Mouse (Mus musculus): ENCODE results near the gene Patl2.
"Not testable (repeated sequence)": the region's sequence is repeated elsewhere in the genome, so short reads cannot be mapped to it uniquely, and the experiment has no call there.

The Patl2 gene

DNA sequence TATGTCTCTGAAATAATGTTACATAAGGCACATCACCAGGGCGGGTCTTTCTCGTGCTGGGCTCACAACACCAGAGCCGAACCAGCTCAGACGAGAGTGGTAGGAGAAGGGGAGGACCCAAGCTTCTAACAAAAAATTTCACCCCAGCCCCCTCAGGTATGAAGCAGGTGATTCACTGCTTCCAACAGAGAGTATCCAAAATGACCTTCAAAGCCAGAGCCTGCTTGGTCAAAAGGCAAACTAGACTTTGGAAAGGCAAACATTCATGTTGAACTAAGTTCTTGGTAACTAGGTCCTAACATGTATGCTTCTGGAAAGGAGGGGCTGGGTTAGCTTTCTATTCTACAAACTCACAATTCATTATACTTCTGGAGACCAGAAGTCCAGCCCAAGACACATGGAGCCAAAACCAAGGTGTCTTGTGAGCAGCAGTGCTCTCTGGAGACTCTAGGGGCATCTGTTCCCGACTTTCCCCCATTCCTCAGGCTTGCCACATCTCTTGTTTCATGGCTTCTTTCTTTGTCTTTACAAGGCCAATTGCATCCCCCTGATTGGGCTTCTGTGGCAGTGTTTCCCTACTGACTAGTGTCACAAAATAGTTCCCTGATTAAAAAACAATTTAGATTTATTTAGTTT is 44.5 kb downstream of the Patl2 start:
- DNase-seq (ENCODE audit: low spot score) = no peak

DNA sequence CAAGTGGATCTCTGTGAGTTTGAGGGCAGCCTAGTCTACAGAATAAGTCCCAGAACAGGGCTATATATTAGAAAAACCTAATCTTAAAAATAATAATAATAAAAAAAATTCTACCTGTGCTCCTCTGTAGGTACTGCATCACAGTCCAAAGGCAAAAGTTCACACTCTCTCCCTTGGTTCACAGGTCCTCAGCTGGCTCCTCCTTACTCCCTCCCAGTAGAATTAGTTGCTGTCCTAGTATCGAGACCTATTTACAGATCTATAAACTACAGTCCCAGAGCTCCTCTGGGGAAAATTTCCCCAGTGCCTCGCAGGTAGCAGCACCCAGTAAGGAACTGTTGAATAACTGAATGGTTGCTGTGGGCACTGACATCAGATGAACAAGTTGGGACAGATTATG is 45.2 kb downstream of the Patl2 start:
- DNase-seq (ENCODE audit: low spot score) = no peak

DNA sequence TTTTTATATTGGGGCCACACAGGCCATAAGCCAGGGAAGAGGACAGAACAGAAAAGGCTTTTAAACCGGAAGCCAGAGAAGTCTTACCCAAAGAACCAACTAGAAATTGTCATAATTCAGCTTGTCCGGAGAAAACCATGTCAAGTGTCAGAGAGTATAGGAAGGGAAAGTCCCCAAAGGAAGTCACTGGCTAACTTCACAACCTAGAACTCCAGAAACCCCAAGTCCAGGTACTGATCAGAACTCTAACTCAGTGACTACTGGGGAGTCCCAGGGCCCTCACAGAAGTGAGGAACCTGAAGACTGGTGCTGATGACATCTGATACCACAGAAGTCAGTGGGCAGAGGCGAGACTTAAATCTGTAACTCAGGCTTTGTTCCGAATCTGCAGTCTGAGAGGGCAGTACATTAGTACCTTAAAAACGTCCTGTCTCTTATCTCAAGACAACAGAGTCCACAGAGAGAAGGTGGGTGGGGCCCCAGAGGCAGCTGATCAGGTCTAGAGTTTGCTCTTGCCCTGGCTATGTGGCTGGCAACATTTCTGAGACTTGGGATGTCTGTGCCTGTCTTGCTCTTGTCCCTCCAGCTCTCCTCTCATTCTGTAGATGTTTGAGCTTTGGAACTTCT is 48.0 kb downstream of the Patl2 start:
- DNase-seq (ENCODE audit: low spot score) = no peak

DNA sequence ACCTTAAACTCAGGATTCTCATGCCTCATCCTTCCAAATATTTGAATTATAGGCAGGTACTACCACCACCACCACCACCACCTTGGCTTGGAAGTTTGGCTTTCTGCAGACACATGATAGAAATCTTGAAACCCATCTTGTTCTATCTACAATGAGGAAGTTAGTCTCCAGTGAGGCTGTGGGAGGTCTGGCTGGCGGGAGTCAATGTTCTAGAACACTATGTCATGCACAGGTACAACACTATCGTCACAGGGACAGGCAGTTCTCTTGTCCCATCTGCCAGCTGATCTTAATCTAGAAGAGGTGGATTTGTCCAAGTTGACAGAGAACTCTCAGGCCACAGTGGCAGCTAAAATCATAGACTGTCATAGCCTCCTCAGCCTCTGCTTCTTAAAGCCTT is 53.4 kb downstream of the Patl2 start:
- no peak for DNase-seq (ENCODE audit: low spot score)

DNA sequence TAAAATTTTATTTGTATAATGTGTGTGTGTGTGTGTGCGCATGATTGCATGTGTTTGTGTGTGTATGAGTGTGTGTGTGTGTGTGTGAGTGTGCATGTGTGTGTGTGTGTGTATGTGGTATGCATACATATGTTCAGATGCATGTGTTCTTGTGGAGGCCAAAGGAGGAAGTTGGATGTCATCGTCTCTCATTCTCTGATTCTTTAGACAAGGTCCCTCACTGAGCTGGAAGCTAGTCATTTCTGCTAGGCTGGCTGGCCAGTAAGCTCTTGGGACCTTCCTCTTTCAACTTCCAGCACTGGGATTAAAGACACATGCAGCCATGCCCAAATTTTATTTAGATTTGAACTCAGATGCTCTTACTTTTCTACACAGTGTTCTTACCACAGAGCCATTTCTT is 53.9 kb downstream of the Patl2 start:
- no peak for DNase-seq (ENCODE audit: low spot score)

DNA sequence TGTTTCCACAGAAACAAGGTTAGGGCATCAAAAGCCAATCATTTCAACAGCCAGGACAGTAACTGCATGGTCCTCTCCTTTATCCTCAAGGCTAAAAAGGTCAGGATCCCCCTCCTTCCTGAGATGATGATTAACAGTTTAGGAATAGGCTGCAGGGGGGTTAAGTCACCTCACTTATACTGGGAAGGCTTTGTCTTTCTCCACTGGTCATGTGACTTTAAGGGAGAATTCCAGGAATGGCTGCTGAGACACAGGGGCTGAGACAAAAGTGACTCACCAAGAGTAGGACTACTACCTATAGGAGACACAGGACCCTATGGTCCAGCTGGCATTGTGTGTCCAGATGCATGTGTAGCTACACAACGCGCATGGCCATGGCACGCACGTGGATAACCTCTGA is 58.4 kb downstream of the Patl2 start:
- no peak for DNase-seq (ENCODE audit: low spot score)

DNA sequence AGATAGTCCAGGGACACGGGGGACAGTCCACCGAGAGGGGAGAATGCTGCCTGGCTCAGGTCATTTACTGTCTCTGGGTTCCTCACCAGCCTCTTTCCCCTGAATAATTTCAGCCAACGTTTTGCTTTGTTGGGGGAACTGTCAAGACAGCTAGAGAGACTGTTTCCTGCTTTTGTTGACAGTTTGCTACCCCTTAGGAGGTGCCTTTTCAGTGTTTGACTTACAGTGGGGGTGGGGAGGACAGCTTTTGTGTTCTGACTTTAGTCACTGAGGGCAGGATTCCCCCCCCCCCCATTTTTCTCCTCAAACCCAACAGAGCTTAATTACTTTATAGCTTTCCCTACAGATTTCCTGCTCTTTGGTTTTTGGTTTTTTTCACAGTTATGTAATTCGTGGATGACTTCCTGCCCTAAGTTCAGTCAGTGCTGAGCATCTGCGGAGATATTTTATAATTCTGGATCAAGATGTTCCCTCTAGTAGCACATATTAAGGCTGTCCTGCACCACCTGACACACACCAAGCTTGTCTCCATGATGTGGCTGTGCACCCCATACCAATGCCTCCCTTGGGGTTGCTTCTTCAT is 59.1 kb downstream of the Patl2 start:
- DNase-seq (ENCODE audit: low spot score) = no peak

DNA sequence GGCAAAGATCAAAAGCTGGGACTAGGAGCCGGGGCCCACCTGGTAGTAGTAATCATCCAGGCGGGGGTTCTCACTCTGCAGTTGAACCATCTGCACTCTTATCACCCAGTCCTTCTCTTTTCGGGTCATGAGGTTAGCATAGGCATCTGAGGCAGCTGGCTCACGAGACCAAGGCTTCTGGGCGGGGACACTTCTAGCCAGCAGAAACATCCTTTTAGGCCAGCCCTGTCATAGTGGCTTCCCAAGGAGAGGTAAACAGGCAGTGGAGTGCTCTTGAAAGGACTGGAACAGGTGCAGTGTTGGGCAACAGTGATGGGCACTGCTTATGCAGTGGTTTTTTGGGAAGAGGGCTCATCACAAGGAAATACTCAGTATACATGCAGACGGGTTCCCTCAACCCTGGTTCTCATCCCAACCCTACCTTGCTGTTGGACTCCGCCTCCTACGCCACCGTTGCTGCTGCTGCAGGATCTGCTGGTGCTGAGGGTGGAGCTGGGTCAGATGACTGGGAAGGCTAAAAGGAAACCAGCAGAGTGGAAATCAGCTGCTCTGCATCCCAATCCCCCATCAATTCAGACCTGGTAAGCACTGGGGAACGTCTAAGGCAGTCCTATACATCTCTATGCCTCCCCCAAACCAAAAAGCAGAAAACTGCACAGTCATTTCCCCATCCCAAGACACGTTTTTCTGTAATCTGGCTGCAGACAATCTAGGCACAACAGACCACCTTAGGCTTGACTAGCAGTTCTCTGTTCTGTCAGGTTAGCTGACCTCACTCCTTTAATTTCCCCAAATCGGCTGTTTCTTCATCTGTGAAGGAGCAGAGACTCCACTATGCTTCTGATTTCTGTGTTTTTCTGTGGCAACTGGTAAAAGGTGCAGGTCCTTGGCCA is 60.1 kb downstream of the Patl2 start:
- DNase-seq (ENCODE audit: low spot score) = no peak

DNA sequence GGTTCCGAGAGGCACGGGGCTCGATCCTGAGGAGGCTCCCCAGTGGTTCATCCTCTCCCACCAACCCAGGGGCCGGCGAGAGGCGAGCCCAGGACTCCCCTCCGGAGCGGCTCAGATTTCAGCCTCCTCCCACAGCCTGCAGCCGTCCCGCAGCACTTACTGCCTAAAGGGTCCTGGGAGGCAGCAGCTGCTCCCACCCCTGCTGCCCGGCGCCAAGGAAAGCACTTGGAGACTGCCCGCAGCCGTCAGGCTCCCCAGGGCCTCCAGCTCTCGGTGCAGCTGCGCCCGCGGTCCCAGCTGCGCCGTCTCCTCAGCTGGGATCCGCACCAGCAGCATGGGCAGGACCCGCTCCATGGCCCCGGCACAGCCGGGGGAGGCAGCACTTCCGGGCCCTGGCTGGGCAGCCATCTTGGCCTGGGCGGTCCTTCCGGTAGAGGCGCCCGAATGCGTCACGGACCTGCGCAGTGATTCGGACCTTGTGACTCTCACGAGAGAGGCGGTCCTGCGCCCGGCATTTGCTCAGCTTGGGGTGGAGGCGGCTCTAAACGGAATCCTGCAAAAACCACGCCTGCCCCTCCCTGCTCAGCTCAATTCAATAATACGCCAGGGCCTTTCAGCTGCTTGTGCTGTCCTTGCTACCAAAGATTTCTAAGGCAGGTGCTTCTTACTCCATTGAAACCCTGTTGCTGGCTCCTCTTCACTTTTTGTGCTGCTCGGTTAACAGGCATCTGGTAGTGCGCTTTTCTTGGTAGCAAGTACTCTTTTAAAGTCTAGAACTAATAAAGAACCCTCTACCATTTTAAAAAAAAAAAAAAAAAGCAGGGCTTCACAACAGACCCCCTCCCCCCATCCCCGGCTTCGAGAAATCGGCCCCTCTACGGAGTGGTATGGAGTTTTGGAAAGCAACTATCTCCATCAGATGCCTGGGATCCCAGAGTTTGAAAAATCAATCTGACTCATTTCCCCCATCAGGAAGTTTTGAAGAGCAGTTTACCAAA is 67.7 kb downstream of the Patl2 start, which contains the start of gene Spg11:
Gene Spg11, minus strand, starts transcription at position 426 of the 998 bp plus-strand sequence.
- peak; percentile 97 for DNase-seq (ENCODE audit: low spot score)

DNA sequence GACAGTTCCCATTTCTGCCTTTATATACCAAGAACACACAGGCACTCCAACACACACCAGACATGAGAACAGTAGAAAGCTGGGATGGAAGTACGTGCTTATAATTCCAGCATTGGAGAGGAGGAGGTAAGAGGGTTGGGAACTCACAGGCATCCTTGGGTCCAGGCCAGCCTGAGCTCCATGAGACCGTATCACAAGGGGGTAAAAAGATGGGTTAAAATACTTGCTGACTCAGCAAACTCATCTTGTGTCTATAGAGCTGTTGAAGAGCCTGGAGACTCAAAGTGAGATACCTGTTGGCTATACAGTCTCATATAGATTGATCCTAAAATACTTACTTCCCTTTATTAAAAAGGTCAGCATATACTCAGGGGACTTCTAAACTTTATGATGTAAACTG is 69.1 kb downstream of the Patl2 start:
- no peak for DNase-seq (ENCODE audit: low spot score)

DNA sequence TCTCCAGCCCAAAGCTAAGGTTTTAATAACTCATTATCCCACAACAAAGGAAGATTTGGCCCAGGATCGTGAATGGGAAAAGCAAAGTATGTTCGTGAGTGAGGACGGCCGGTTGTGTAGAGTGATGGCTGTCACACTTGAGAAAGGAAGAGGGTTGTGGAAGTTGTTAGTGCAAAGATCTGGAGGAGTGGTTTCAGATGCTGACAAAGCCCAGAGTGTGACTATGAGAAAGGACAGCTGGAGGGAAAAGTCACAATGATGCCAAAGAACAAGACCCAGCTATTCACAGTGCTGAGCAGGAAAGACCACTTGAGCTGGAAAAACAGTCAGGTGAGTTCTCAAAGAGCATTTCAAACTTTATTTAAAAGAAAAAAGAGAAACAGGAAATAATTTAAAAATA is 76.3 kb downstream of the Patl2 start:
- no peak for DNase-seq (ENCODE audit: low spot score)

DNA sequence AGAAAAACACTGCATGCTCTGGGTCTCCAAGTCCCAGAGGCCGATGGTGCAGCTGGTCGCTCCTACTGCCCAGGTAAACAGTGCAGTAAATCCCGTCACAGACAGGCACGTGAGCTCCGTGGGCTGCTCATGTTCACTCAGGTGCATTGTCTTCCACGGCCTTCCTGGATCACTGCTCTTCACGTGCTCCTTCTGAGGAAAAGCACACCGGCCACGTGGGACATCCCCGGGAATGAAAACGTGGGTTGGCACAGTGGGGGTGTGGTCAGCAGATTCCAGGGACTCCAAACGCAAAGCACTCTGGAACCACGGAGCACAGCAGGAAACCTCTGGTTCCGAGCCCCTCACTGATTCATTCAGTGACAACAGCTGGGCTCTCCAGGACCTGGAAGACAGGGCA is 77.9 kb downstream of the Patl2 start:
- no peak for DNase-seq (ENCODE audit: low spot score)

DNA sequence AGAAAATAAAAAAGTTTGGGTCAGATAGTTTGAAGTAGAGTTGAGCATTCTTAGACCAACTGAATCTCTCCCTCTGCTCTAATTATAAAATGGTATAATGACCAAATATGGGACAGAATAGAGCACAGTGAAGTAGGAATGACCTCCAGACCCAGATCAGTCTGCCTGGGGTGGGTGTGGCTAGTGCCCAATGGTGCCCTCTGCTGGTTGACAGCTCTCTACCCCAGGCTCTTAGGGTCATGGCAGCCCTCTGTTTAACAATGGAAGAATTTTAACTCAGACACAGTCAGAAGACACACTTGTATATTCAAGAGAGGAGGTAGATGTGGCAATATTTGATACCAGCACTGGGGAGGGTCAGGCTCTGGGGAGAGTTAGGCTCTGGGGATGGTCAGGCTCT is 83.9 kb downstream of the Patl2 start:
- DNase-seq (ENCODE audit: low spot score) = no peak

DNA sequence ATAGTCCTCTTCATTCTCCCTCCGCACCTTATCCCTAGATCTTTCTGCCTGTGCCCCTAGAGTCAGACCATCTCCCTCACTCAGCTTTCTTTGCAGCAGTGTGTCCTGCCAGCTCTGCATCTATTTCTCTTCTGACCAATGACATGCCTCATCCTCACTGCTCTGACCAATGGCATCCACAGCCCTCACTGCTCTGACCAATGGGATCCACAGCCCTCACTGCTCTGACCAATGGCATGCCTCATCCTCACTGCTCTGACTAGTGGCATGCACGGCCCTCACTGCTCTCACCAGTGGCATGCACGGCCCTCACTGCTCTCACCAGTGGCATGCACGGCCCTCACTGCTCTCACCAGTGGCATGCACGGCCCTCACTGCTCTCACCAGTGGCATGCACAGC is 88.3 kb downstream of the Patl2 start:
- DNase-seq (ENCODE audit: low spot score) = not testable (repeated sequence)

DNA sequence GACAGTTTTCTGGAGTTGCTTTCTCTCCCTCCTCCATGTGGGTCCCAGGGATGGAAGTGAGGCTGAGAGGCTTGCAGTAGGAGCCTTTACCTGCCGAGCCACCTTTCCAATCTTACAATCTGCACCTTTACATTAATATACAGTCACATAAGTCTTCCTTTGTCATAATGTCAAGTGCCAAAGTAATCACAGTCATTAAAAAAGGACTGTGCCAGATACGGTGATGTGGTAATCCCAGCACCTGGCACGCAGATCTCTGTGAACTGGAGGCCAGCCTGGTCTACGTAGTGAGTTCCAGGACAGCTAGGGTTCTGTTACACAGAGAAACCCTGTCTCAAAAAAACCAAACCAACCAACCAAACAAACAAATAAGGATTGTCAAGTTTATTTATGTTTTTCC is 92.1 kb downstream of the Patl2 start:
- no peak for DNase-seq (ENCODE audit: low spot score)

DNA sequence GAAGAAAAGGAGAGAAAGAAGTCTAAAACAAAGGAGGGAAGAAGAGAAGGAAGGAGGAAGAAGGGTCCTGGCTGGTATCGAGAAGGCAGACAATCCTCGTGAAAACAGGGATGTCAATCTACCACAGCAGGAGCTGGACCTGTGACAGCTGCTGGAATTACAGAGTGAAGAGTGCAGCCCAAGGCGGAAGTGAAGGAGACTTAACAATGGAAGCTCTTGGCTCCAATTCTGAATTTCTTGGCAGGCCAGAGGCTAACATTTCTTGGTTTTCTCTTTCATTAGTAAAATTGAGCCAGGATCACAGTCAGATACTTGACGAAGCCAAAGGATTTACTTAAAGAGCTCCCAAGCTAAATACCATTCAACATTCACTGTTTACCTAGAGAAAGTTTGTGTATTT is 99.5 kb downstream of the Patl2 start:
- DNase-seq (ENCODE audit: low spot score) = no peak

DNA sequence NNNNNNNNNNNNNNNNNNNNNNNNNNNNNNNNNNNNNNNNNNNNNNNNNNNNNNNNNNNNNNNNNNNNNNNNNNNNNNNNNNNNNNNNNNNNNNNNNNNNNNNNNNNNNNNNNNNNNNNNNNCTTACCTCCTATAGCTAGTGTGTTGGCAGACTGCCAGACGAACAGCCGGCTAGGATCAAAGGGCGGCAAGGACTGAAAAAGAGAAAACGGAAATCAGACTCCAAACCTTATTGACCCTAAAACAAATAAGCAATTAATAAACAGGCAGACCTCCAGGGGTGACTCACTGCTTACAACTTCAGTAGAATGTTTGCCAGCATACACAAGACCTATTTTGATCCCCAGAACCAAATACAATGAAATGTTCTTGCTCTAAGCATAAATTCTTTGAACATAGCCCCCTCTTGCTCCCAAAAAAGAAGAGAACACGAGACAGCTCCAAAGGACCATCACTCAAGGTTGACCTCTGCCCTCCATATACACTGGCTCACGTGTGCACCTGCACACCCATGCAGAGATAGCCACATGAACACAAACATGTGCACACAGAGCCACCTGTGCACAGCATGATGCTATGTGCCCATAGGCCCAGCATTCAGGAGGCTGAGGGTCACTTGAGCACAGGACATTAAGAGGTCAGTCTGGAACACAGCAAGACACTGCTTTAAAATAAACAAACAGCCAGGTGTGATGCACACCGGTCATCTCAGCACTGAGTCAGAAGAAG is 104.1 kb downstream of the Patl2 start:
- no peak for DNase-seq (ENCODE audit: low spot score)

Data from left cerebral cortex, adult 11 months (tissue).